Mouse (Mus musculus) megakaryocyte-erythroid progenitor cell, adult 5-6 weeks (primary cell): ENCODE measurements at regions not wholly inside any gene's neighbourhood (a gene's known extent, or its start where the extent isn't known, plus 50 kb on each side); places are given as distances from the start of the nearest gene placed in this dataset.

ENCODE experiments used
- ATAC-seq: replicated peaks from 2 replicates; pipeline ENCODE4 v1.8.0; 2016; ENCODE audit warnings: mild to moderate bottlenecking, inconsistent platforms; ENCODE audit not compliant: severe bottlenecking, poor library complexity, low FRiP score, low TSS enrichment

- ATAC-seq: no peak
These were observed 410.6 kb downstream of the Zfp536 start for GRCm38 (mm10) chr7:37362879-37363278.

- ATAC-seq: no peak
These were observed 409.7 kb downstream of the Zfp536 start for GRCm38 (mm10) chr7:37363629-37364175.

- no peak for ATAC-seq
These were observed 409.2 kb downstream of the Zfp536 start for GRCm38 (mm10) chr7:37364221-37364620.

DNA sequence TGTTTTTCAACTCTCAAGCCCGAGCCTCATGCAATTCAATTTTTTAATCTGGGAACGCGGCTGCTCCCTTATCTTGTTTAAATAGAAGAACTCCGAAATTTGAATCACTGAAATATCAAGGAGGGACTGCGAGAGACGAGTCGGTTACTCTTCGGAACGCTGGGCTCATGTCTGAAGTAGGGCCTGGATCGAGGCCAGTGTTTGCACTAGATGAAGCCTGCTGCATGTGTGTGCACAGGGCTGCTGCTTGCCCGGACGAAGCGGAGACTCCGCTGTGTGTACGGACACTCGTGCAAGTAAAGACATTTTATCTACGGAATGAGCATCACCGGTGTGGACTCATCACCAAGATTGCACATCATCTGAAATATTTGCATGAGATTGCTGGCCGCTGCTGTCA, 407.4 kb downstream of the Zfp536 start:
- no peak for ATAC-seq

DNA sequence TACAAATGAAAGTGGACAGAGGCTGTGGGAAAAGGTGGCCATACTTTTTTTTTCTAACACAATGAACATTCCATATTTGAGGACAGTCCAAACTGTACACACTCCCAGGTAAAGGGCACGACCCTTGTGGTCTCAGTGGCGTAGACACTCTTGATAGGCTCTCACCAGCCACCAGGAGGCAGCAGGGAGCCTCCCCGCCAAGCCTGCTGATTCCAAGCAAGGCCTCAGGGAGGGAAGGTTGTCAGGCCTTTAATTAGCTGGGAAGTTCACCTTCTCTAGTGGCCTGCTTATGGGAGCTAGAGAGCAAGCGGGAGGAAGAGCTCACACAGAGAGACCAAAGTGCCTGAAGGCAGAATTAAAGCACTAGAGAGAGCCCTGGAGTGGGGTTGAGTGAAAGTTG, 403.7 kb downstream of the Zfp536 start:
- ATAC-seq: no peak

- peak; percentile 83 for ATAC-seq
These were observed 399.6 kb downstream of the Zfp536 start for GRCm38 (mm10) chr7:37373864-37374263.

GRCm38 (mm10) chr7:37375044-37375443, 398.4 kb downstream of the Zfp536 start:
- ATAC-seq: no peak

- ATAC-seq: no peak
These were observed 397.9 kb downstream of the Zfp536 start for GRCm38 (mm10) chr7:37375591-37375990.

DNA sequence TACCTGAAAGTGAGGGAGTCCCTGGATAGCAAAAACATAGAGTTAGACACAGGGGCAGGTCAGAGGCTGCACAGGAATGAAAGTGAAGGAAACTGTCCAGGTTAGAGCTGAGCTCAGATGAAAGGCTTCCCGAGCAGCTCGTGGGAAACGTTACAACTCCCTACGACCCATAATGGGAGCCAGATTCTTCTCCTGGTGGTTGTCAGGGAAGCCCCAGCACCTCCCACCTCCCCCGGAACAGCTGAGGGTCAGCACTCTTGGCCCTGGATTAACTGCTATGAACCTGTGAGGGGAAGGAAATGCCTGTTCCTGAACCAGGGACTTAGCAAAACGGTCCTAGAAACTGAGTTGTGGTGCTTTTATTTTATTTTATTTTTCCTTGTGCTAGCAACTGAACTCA, 397.2 kb downstream of the Zfp536 start:
- ATAC-seq: no peak

GRCm38 (mm10) chr7:37377889-37378521, 395.4 kb downstream of the Zfp536 start:
- ATAC-seq: no peak

- no peak for ATAC-seq
These were observed 385.6 kb downstream of the Zfp536 start for GRCm38 (mm10) chr7:37387871-37388270.

GRCm38 (mm10) chr7:37388843-37389702, 384.4 kb downstream of the Zfp536 start:
- ATAC-seq: no peak

DNA sequence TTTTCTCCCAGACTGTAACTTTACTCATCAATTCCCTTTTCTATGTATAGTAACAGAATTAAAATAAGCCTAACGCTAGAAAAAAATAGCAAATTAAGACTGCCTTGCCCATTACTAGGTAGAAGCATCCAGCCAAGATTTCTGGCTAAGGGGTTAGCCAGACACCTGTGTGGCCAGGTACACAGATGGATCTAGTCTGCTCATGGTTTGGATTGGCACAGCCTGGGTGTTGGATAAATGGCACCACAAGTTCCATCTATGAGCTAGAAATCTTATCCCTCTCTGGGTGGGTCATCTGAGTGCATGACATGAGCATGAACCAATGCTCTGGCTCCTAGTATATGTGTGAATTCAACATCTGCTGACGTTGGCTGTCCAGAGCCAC, 383.7 kb downstream of the Zfp536 start:
- no peak for ATAC-seq

GRCm38 (mm10) chr7:37390271-37390670, 383.2 kb downstream of the Zfp536 start:
- ATAC-seq: no peak

DNA sequence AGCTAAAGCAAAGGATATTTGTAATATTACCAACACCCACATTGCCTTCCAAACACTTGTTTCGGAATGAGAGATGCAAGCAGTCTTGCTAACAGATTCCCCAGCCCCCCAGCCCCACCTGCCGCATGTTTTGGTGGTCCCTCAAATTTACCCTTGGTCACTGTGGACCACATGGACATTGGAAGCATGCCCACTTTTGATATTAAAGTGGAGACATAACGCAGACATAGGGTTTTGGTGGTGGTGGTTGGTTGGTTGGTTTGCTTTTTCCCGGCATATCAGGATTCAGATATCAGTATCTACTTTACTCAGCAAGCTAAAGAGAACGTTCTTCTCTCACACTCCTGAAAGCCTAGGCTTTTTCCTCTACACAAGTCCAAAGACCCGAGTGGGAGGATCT, 381.3 kb downstream of the Zfp536 start:
- no peak for ATAC-seq

GRCm38 (mm10) chr7:37392604-37393003, 380.8 kb downstream of the Zfp536 start:
- ATAC-seq: no peak

DNA sequence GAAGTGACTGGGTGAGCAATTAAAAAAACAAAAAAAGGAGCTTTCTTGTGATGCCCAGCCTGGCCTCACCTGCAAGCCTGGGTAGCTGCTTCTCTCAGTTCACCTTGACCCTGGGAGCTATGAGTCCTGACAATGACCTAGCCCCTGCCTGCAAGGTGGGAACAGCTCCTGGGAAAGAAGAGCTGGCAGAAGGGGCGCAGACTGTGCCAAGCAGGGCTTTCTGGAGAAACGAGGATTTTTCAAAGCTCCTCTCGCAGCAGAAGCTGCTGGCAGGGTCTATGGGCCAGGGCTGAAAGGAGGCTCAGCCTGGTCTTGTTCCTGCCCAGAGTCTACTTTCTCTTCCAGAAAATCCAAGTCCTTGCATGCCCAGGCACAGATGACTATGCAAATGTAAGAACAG, 380.4 kb downstream of the Zfp536 start:
- ATAC-seq: no peak

DNA sequence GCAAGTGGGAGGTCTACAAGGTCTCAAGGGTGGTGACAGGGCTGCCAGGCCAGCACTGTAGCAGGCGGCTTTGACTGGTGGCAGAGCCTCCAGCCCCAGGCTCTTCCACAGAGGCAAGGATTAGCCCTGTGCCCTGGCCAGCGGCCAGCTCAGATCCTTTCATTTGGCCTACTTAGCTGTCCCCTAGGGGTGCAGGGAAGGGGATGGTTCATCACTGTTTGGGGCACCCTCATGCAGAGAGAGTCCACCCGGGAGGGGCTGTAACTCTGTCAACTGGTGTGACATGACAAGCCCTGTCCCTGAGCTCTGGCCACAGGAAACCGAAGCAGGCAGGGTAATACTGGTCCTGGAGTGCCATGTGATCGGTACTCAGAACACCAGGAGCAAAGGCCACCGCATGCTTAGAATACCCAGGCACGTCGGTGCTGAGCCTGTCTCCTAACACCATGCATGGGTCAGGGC, 378.4 kb downstream of the Zfp536 start:
- ATAC-seq: no peak

- ATAC-seq: no peak
These were observed 377.4 kb downstream of the Zfp536 start for GRCm38 (mm10) chr7:37395881-37396513.

DNA sequence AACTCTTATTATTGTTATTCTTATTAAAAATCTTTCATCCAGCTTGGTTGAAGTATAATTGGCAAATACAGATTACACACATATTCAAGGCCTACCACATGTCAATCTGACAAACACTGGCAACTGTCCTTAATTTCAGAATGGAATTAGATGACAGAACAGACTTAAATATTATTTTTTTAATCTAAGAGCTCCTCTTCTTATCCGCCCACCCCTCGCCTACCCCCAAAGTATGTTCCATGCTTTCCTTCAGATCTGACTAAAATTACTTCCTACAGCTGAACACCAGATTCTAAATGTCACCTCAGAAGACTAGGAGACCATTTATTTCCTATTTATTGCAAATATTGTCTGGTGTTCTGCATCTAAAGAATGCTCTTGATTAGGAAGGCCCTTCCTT, 370.0 kb downstream of the Zfp536 start:
- ATAC-seq: no peak
